Mouse (Mus musculus) megakaryocyte, adult 5-6 weeks (primary cell): ENCODE results near the gene Hoxa6. TPM values are rescaled to one million over a fixed set of nuclear protein-coding genes. Genes with fewer than 3 reads are reported as not detected.

Source experiments
- ATAC-seq: 2 replicates; pipeline ENCODE4 v1.8.0; 2016; ENCODE audit warnings: mild to moderate bottlenecking, inconsistent platforms; ENCODE audit not compliant: poor library complexity, severe bottlenecking
- total RNA-seq, 2 experiments: library from RNA; stranded (forward) in 1 of 2; stranded (reverse) in 1 of 2; fragments of 153-499, 151-499 nt in 1 of 2; fragments of 221-1000, 200-1000 nt in 1 of 2; gene quantifications; 2 replicates each; pipeline versions ENCODE4 v1.2.3 to v1.2.4; 2015 to 2017

Hoxa6 gene
- total RNA-seq, 2 experiments from 2014 or later = not detected

- 0 out of 2 replicates have a peak, but pooled peaks have one; percentile 17 for ATAC-seq
Measured at GRCm38 (mm10) chr6:52228475-52229465, 20.2 kb upstream of the Hoxa6 start.

DNA sequence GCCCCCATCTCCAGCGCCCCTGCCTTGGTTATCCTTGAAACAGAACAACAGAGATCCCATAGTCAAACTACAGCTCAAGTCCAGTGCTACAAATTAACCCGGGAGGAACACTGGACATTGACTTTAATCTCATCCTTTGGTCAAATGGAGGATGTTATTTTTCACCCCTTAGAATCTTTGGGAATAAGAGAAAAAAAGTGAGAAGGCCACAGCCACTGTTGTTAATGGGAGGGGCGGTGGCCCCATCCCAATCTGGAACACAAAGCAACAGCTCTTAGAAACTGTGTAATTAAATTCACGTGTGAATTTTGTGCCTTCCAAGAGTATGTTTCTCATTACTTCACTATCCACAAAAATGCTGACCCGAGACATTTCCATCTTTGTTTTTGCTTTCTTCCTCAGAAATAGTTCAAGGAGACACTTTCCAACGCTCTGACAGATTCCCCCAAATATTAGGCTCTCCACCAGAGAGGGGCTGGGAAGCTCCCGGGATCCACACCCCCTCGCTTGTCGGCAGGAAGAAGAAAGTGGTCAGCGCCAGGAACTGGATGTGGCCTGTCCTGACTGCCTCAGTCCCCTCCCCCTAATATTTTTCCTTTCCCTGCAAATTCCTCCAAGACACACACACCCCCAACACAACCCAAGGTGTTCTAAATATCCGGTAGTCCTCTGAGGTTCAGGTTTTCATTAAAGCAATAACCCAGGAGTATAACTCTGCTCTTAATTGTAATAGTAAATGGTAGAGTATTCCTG lies 19.1 kb upstream of the Hoxa6 start:
- ATAC-seq = no peak

DNA sequence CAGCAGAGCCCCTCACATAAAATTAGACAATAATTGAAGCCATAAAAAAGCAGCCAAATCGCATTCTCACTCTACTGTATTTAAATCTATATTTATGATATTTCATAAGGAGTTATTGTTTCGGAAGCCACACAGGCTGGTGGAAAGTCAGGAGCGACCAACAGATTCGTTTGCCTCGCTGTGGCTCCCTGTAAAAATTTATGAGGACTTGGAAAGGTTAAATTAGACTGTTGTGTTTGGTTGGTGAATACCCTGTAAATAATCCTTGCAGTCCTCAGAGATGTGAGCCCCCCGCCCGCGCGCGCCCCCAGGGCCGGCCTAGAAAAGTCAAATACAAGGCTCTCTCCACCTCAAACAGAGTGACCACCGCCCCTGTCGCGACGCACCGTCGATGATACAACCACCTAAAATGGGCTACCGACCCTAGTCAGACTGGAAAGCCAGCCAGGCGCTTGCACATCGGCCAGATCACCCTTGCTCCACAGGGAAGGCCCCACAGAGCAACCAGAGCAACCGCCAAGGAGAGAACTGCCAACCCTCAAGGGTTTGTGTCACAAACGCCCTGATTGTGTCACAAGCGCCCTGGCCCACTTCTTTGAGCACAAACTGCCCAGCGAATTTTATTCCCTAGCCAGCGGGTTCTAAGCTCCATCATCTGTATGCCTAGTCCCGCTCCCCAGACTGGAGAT lies 18.2 kb upstream of the Hoxa6 start:
- no peak for ATAC-seq

GRCm38 (mm10) chr6:52225612-52226568 lies 17.4 kb upstream of the Hoxa6 start:
- peak; percentile 23 for ATAC-seq

DNA sequence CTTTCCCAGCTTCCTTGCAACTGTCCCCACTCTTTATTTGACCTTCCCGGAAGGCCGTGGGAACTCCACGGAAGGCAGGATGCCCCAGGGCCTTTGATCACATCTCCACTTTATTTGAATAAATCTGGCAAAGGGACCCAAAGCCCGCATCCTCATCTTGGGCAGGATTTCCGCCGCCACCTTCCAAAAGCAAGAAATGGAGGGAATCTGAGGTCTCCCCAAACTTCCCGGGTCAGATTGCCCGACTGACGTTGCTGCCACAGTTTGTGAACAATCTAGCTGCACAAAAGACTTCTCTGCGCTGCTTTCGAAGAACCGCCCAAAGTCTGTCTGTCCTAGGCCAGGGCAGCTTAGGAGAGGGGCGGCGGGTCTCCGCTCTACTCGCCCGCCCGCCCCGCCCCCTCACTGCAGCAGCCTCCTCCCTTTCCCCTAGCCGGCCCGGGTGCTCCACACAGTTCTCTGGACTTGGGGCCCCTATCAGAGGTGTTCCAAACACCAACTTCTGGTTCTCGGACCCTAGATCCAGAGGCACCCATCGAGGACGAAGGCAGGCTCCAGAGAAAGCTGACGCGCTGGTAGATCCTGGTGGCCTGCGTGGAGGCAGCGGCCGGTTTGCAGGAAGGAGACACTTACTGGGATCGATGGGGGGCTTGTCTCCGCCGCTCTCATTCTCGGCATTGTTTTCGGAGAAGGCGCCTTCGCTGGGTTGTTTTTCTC lies 16.5 kb upstream of the Hoxa6 start:
- ATAC-seq = no peak

DNA sequence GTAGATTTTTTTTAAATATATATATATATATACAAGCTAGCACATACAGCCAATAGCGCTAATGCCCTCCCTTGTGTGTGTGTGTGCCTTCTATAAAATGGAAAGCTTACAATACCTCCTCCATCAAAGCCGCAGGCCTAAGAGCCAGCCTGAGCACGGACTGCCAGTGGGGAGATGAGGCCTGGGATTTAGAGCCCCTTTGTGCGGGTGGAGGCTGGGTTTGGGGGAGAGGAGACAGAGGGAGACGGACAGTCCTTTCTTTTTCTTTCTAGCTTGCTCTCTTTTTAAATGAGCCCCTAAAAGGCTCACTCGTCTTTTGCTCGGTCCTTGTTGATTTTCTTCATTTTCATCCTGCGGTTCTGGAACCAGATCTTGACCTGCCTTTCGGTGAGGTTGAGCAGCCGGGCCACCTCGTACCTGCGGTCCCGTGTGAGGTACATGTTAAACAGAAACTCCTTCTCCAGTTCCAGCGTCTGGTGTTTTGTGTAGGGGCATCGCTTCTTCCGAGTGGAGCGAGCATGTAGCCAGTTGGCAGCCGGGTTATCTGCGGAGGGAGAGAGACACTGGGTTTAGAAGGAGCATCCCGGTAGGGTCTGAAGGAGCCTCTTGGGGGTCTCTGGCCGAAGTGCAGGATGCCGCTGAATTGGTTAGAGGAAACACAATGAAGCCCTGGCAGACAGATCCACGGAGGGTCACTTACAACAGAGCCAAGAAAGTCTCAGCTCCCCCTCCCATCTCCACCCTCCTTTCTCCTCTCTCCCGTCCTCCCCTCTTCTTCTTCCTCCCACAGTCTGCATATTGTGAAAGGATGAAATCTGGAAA lies 15.6 kb upstream of the Hoxa6 start:
- no peak for ATAC-seq

DNA sequence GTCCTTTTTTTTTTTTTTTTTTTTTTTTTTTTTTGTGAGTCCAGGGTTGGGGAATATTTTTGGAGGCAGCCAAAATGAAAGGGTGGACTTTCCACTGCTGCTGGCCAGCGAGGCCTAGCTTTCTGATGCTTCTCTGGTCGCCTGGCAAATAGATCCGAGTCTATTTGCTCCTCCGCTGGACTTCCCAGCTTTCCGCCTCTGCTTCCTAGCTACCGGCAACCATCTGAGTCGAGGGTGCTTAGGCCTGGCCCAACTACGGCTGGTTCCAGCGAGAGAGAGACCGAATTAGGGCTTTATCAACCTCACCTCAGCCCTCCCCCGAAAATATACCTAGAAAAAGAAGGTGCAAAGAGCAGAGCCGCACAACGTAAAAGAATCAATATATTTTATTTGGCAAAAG lies 14.2 kb upstream of the Hoxa6 start:
- ATAC-seq = no peak

DNA sequence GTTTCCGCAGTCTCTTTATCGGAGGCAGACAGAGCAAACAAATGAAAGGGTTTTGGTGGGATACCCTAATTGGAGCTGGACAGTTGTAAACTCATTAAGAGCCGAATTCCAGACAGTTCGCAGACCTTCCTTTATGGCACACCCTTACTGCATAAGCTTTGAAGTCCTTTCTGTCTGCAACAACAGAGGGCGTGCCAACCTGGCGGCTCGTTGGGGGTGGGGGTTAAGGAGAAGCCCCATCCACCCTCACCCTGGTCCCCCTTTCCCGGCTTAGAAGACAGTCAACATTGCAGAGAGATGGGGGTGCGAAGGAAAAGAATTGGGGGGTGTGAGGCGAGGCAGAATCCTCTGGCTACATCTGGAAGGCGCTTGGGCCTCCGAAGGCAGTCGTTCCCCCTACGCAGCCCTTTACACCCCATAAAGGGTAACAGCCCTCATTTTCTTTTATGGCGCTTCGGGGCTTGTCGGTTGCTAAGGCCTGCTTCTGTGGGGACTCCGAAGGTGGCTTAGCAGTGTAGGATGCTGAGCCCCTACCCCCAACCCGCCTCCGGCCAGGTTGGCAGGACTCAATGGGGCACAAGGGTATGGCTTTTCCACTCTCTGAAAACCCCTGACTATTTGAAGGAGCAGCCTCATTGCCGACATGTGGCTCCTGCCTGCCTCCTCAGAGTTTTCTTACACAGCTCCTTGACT lies 13.6 kb upstream of the Hoxa6 start:
- ATAC-seq = no peak

- ATAC-seq = peak; percentile 82
Measured at GRCm38 (mm10) chr6:52221337-52221992, 12.9 kb upstream of the Hoxa6 start, which contains the start of gene Hoxa7. Hoxa7 (minus strand) TSS chr6:52221854.

GRCm38 (mm10) chr6:52220865-52221310 lies 12.4 kb upstream of the Hoxa6 start:
- no peak for ATAC-seq

GRCm38 (mm10) chr6:52220003-52220864 lies 11.7 kb upstream of the Hoxa6 start:
- ATAC-seq = no peak

DNA sequence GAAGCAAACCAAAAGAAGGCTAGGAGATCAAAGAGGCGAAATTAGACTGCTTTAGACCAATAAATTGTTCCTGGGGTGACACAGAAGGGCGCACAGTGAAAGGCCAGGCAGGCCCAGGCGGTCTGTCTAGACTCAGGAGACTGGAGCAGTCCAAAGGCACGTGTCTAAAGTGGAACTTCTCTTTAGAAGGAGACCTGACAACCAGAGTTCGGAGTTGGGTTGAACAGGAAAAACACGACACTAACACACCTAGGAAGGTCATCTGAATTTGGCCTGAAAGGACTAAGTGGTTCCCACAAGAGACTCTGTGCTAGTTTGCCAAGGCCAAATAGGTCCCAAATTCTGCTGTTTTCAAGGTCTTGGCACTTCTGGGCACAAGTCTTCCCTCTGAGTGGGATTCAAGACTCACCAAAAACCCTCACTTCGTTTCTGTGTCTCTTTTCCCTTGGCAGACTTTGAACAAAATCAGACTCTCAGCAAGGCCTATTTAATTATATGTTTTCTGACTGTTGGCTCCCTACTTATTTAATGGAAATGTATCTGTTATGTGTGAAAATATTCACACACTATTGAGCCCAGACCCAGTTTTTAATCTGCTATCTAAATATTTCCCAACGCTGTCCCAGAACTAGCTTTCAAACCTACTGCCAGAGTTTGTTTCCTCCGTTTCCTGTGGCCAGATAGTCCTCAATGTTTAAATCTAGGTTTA lies 10.9 kb upstream of the Hoxa6 start:
- ATAC-seq = no peak

GRCm38 (mm10) chr6:52218643-52219215 lies 10.2 kb upstream of the Hoxa6 start:
- no peak for ATAC-seq

- no peak for ATAC-seq
Measured at GRCm38 (mm10) chr6:52217895-52218642, 9.5 kb upstream of the Hoxa6 start.

- ATAC-seq = peak; percentile 35
Measured at GRCm38 (mm10) chr6:52217459-52217768, 8.9 kb upstream of the Hoxa6 start.
